Mouse (Mus musculus) large intestine, adult 2 months (tissue): ENCODE measurements around the gene Ermap. TPM values are rescaled to one million over a fixed set of nuclear protein-coding genes. Genes with fewer than 3 reads are reported as not detected.

ENCODE experiments used
- DNase-seq: peaks from one replicate; pipeline ENCODE4 v3.0.0-alpha.2; 2012; ENCODE audit warnings: low read depth, low spot score
- WGBS: fragments of 180-500 bp; shearing (Covaris S2); methylation state at CpG from one replicate; pipeline ENCODE4 v1.1.7; 2018; 5-methylcytosine and 5-hydroxymethylcytosine counted together
- polyA plus RNA-seq: library from polyadenylated mRNA; depleted of rRNA; stranded (reverse); fragments of >200 nt; gene quantifications from 2 replicates; pipeline ENCODE4 v1.2.3, GENCODE M21; 2012; rRNA removed

Gene Ermap
- 0.10 and 0.37 TPM in 2 replicates for polyA plus RNA-seq

- no peak for DNase-seq
- WGBS, result 63% methylated on average over 6 of the region's 6 CpGs
Measured at GRCm38 (mm10) chr4:119189864-119190263, at the start of gene Ermap. TSS of gene Ermap (minus strand) at chr4:119190011.

GRCm38 (mm10) chr4:119239181-119239682 is 49.4 kb upstream of the Ermap start:
- WGBS, result 26% methylated on average over 12 of the region's 12 CpGs
- DNase-seq, result no peak

GRCm38 (mm10) chr4:119238661-119239060 is 48.9 kb upstream of the Ermap start:
- no peak for DNase-seq
- 59% methylated on average over 3 of the region's 3 CpGs for WGBS

- WGBS, result 79% methylated on average over 3 of the region's 3 CpGs
Measured at GRCm38 (mm10) chr4:119234348-119234747, 44.5 kb upstream of the Ermap start.

GRCm38 (mm10) chr4:119233256-119233901 is 43.6 kb upstream of the Ermap start:
- DNase-seq, result no peak
- 2% methylated on average over 36 of the region's 36 CpGs for WGBS

More at GRCm38 (mm10) chr4:119234348-119234747, 44.5 kb upstream of the Ermap start:
- no peak for DNase-seq

- DNase-seq, result peak; percentile 99
- under 1% methylated on average over 71 of the region's 71 CpGs for WGBS
Measured at GRCm38 (mm10) chr4:119232410-119233255, 42.8 kb upstream of the Ermap start, which contains the start of the genes AU022252 and P3h1. TSS of gene AU022252 (minus strand) at chr4:119232712. TSS of gene P3h1 (plus strand) at chr4:119232915.

- 78% methylated on average over 11 of the region's 11 CpGs for WGBS
- DNase-seq, result no peak
Measured at GRCm38 (mm10) chr4:119226751-119227150, 36.9 kb upstream of the Ermap start.

GRCm38 (mm10) chr4:119225719-119226118 is 35.9 kb upstream of the Ermap start:
- DNase-seq, result no peak
- WGBS, result 93% methylated on average over 9 of the region's 9 CpGs

- WGBS, result 94% methylated on average over 3 of the region's 3 CpGs
- DNase-seq, result no peak
Measured at GRCm38 (mm10) chr4:119224534-119224933, 34.7 kb upstream of the Ermap start.

GRCm38 (mm10) chr4:119223696-119224095 is 33.9 kb upstream of the Ermap start:
- WGBS, result 62% methylated on average over 1 of the region's 1 CpGs
- DNase-seq, result no peak

- 21% methylated on average over 11 of the region's 11 CpGs for WGBS
Measured at GRCm38 (mm10) chr4:119218169-119218568, 28.4 kb upstream of the Ermap start, which contains the start of gene Tmem269. TSS of gene Tmem269 (minus strand) at chr4:119218217.

GRCm38 (mm10) chr4:119216667-119217066 is 26.9 kb upstream of the Ermap start:
- no peak for DNase-seq
- 61% methylated on average over 8 of the region's 8 CpGs for WGBS

More at GRCm38 (mm10) chr4:119218169-119218568, 28.4 kb upstream of the Ermap start, which contains the start of gene Tmem269:
- DNase-seq, result no peak

- no peak for DNase-seq
- 19% methylated on average over 8 of the region's 8 CpGs for WGBS
Measured at GRCm38 (mm10) chr4:119204672-119205071, 14.9 kb upstream of the Ermap start.

- no peak for DNase-seq
- 83% methylated on average over 6 of the region's 6 CpGs for whole genome bisulfite sequencing
Measured at GRCm38 (mm10) chr4:119198105-119198504, 8.3 kb upstream of the Ermap start.

- 15% methylated on average over 18 of the region's 18 CpGs for WGBS
- DNase-seq, result no peak
Measured at GRCm38 (mm10) chr4:119195582-119196320, 5.9 kb upstream of the Ermap start.

GRCm38 (mm10) chr4:119194909-119195581 is 5.2 kb upstream of the Ermap start, which contains the start of gene Svbp:
TSS of gene Svbp (plus strand) at chr4:119195306.
- DNase-seq, result peak; percentile 57
- WGBS, result 2% methylated on average over 42 of the region's 47 CpGs

GRCm38 (mm10) chr4:119192757-119193156 is 2.9 kb upstream of the Ermap start:
- no peak for DNase-seq
- 89% methylated on average over 4 of the region's 4 CpGs for WGBS

- no peak for DNase-seq
- 25% methylated on average over 3 of the region's 3 CpGs for WGBS
Measured at GRCm38 (mm10) chr4:119191273-119191672, 1.5 kb upstream of the Ermap start.

GRCm38 (mm10) chr4:119190618-119191017 is 807 bp upstream of the Ermap start:
- no peak for DNase-seq
- WGBS, result 72% methylated on average over 8 of the region's 8 CpGs
